21 mouse cellular contexts compared by ENCODE assay signal in the genomic region with DNA sequence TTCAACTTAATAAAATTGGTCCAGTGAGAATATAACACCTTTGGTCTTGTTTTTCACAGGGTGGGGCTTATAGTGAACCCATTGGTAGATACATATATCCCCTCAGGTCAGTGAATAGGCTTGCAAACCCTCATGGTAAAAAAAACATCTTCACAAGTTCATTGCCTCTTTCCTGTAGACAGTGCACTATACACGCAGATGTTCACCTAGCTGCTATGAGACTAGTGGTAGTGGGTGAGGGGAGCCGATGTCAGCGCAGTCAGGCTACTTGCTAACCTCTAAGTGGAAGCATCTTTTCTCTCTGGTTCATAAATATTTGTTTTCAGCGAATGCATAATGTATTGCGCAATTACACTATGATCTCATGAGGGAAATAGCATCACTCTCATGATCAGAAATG.
"Had no signal": no experiment of that assay in that cellular context is flagged by ENCODE, and none has a peak within 500 bp of the region (broad histone marks: within the 10 kb centered on the region; RNA-seq: fewer than 3 reads in every experiment).

No protein-coding gene starts in this region.

- H3K36me3 ChIP-seq: liver, embryonic 13.5 days; liver, embryonic 15.5 days; lung, embryonic 15.5 days; midbrain, embryonic 13.5 days; midbrain, embryonic 15.5 days had no signal

- H3K9ac ChIP-seq: liver, embryonic 13.5 days; liver, embryonic 15.5 days; liver, postnatal 0 days; lung, embryonic 15.5 days; midbrain, embryonic 13.5 days; midbrain, embryonic 15.5 days had no signal

- H3K9me3 ChIP-seq: liver, embryonic 13.5 days; liver, embryonic 15.5 days; lung, embryonic 15.5 days; megakaryocyte, embryonic 14.5 days; midbrain, embryonic 13.5 days; midbrain, embryonic 15.5 days had no signal

- ATAC-seq: liver, postnatal 0 days; lung, postnatal 0 days; midbrain, embryonic 13.5 days; midbrain, embryonic 15.5 days had no signal

- H3K4me1 ChIP-seq: liver, embryonic 15.5 days; lung, embryonic 15.5 days; midbrain, embryonic 13.5 days; midbrain, embryonic 15.5 days had no signal

- H3K4me2 ChIP-seq: liver, embryonic 11.5 days; liver, embryonic 13.5 days; liver, embryonic 15.5 days; lung, embryonic 15.5 days; midbrain, embryonic 11.5 days; midbrain, embryonic 13.5 days; midbrain, embryonic 15.5 days had no signal

- H3K4me3 ChIP-seq: liver, embryonic 13.5 days; liver, embryonic 15.5 days; lung, embryonic 15.5 days; megakaryocyte, embryonic 14.5 days; midbrain, embryonic 13.5 days; midbrain, embryonic 15.5 days; myocyte had no signal

- H3K27ac ChIP-seq: liver, embryonic 13.5 days; liver, embryonic 15.5 days; lung, embryonic 15.5 days; midbrain, embryonic 13.5 days; midbrain, embryonic 15.5 days had no signal

- H3K27me3 ChIP-seq: liver, embryonic 13.5 days; liver, embryonic 15.5 days; lung, embryonic 15.5 days; megakaryocyte, embryonic 14.5 days; midbrain, embryonic 13.5 days; midbrain, embryonic 15.5 days had no signal

- DNase-seq: liver, embryonic 13.5 days; liver, postnatal 0 days; lung, adult 2 months; lung, postnatal 4 days; retina, postnatal 1 day; right cerebral cortex, adult 18-20 months; right cerebral cortex, postnatal 25 days; right cerebral cortex, postnatal 4 days; spleen, adult 18-20 months; thymus, adult 18-20 months; thymus, postnatal 14 days; thymus, postnatal 36 days had no signal
